Mouse (Mus musculus): ENCODE measurements around the gene Ugp2.

Gene Ugp2

GRCm38 (mm10) chr11:21371122-21371806 is at the start of gene Ugp2:
Gene Ugp2, minus strand, starts transcription at chr11:21371201.
- DNase-seq (ENCODE audit: low read depth) = peak; percentile 96

GRCm38 (mm10) chr11:21414911-21415381 is 43.9 kb upstream of the Ugp2 start:
- no peak for DNase-seq (ENCODE audit: low read depth)

- no peak for DNase-seq (ENCODE audit: low read depth)
Observed at GRCm38 (mm10) chr11:21406668-21407067, 35.7 kb upstream of the Ugp2 start.

GRCm38 (mm10) chr11:21406141-21406540 is 35.1 kb upstream of the Ugp2 start:
- DNase-seq (ENCODE audit: low read depth) = no peak

- peak; percentile 27 for DNase-seq (ENCODE audit: low read depth)
Observed at GRCm38 (mm10) chr11:21403877-21404276, 32.9 kb upstream of the Ugp2 start.

GRCm38 (mm10) chr11:21402481-21403254 is 31.7 kb upstream of the Ugp2 start:
- no peak for DNase-seq (ENCODE audit: low read depth)

- no peak for DNase-seq (ENCODE audit: low read depth)
Observed at GRCm38 (mm10) chr11:21401248-21401647, 30.2 kb upstream of the Ugp2 start.

GRCm38 (mm10) chr11:21399186-21399681 is 28.2 kb upstream of the Ugp2 start:
- no peak for DNase-seq (ENCODE audit: low read depth)

- DNase-seq (ENCODE audit: low read depth) = no peak
Observed at GRCm38 (mm10) chr11:21398464-21398863, 27.5 kb upstream of the Ugp2 start.

GRCm38 (mm10) chr11:21386790-21387189 is 15.8 kb upstream of the Ugp2 start:
- DNase-seq (ENCODE audit: low read depth) = no peak

GRCm38 (mm10) chr11:21374096-21374495 is 3.1 kb upstream of the Ugp2 start:
- DNase-seq (ENCODE audit: low read depth) = no peak

- peak; percentile 67 for DNase-seq (ENCODE audit: low read depth)
Observed at GRCm38 (mm10) chr11:21370399-21371121, 441 bp downstream of the Ugp2 start.

- peak; percentile 9 for DNase-seq (ENCODE audit: low read depth)
Observed at GRCm38 (mm10) chr11:21369248-21370016, 1.6 kb downstream of the Ugp2 start.

- DNase-seq (ENCODE audit: low read depth) = no peak
Observed at GRCm38 (mm10) chr11:21368466-21368865, 2.5 kb downstream of the Ugp2 start.

GRCm38 (mm10) chr11:21363144-21363940 is 7.7 kb downstream of the Ugp2 start:
- DNase-seq (ENCODE audit: low read depth) = no peak

- DNase-seq (ENCODE audit: low read depth) = no peak
Observed at GRCm38 (mm10) chr11:21351296-21351695, 19.7 kb downstream of the Ugp2 start.

- DNase-seq (ENCODE audit: low read depth) = no peak
Observed at GRCm38 (mm10) chr11:21348890-21349289, 22.1 kb downstream of the Ugp2 start.

- DNase-seq (ENCODE audit: low read depth) = no peak
Observed at GRCm38 (mm10) chr11:21346020-21346419, 25.0 kb downstream of the Ugp2 start.

GRCm38 (mm10) chr11:21343490-21343889 is 27.5 kb downstream of the Ugp2 start:
- no peak for DNase-seq (ENCODE audit: low read depth)

GRCm38 (mm10) chr11:21339088-21339487 is 31.9 kb downstream of the Ugp2 start:
- DNase-seq (ENCODE audit: low read depth) = no peak

- no peak for DNase-seq (ENCODE audit: low read depth)
Observed at GRCm38 (mm10) chr11:21337855-21338254, 33.1 kb downstream of the Ugp2 start.
